Mouse (Mus musculus) kidney, adult 9 months (tissue): Measurements from ENCODE around the gene Tmem45b.
"Not testable (repeated sequence)": the region's sequence is repeated elsewhere in the genome, so short reads cannot be mapped to it uniquely, and the experiment has no call there.

Experiments
- DNase-seq: peaks from one replicate; pipeline ENCODE4 v3.0.0; 2022

Gene Tmem45b

DNA sequence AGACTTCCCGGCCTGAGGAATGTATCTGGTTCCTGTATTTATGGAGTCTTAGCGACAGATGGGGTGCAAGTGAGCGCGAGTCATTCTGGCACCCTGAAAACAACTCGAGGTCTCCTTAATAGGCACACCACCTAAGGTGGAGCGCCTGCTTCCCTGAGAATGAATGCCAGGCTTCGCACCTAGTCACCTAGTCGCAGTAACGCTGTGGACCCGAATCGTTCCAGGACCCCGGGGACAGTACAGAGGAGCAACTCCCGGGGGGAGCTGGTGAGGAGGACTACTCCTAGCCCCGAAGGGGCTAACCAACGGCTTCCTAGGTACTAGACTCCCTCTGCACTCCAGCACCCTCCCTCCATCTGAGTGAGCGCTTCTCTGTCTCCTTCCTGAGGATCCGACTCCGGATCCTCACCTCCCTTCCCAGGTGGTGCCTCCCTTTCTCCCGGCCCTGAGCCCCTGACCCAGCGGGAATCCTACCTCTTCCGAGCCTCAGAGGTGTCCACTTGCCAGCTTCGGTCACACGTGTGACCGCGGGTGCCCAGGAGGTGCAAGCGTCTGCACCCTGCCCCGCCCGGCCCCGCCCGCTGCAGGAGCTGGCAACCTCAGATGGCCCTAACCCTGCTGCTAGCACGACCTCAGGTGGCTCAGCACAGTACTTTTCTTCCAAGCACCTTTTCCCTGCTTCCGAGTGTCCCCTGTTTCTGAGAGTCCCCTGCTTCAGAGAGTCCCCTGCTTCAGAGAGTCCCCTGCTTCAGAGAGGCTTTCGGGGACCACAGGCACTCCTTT is at the start of gene Tmem45b:
Gene Tmem45b, minus strand, starts transcription at position 771 of the 783 bp plus-strand sequence.
- DNase-seq, result peak; percentile 40

DNA sequence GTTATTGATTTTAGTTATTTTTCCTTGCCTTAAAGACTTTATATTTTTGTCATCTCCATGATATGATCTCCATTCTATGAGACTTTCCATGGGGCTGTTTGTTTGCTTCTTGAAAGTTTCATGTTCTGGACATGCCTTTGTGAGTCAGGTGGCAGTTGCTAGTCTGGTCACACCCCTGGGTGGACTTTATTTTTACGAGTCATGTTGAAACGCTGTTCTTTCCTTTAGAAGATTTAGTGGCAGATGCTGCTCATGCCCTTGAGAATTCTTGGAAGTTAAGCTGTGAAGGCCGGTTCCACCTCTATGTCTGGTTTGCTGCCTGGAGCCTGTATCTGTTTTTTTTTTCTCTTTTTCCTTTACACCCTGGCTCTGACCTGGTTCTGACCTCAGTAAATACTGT is 43.9 kb upstream of the Tmem45b start:
- no peak for DNase-seq

DNA sequence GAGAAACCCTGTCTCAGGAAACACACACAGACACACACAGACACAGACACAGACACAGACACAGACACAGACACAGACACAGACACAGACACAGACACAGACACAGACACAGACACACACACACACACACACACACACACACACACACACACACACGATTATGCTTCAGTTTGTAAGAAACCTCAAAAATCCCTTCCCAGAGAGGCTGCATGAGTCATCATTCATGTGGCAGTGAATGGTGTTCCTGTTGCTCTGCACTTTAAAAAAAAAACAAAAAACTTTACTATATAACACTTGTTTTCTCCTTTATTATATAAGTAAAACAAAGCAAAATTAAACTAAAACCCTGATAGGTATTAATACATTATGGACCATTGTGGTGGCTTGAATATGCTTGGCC is 37.0 kb upstream of the Tmem45b start:
- DNase-seq, result not testable (repeated sequence)

DNA sequence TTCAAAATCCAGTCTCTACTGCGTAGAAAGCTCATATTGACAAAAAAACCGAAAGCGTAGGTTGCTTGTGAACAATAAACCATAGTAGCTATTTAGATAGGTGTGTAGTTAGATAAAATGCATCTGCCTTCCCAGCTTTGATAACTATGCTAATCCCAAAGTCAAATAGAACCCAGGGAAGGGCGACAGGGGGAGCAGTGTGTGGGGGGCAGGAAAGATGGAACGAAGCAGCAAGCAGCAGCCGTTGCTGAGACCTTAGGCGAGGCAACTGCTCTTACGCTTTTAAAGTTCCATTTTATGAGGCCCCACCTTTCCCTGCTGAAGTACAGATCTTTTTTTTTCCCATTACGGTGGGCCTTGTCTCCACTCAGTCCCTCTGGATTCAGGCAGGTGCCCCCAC is 1.1 kb downstream of the Tmem45b start:
- DNase-seq, result no peak

DNA sequence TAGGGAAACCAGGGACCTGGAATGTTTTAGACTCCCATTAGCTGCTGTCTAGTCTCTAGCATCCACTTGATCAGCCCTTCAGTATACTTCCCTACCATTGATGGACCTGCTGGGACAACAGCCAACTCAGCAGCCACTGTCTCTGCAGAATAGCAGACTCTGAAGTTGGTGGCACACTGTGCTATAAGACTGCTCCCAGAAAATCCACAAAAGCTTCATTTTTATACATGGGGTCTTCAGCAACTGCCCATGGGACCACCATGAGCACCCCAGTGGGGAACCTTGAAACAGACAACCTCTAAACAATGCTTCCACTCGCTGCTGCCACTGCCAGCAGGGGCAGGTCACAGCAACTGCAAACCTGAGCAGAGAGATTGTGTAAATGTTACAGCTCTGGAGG is 9.9 kb downstream of the Tmem45b start:
- no peak for DNase-seq

DNA sequence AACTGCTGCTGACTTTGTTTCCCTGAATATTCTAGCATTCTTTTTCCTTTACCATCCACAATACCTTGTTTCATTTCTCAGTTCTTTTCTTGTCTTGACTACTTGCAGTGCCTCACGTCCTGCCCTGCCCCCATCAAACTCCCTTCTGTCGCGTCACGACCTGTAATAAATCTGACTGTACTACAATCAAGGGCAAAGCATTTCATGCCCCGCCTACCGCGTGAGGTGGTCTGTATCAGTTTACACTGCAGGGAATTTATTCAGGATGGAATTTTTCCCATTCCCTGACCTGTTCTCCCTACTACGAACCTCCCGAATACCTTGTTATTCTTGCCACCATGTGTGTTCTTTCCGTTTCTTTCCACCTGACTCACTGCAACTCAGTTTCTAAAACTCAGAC is 12.1 kb downstream of the Tmem45b start:
- no peak for DNase-seq

DNA sequence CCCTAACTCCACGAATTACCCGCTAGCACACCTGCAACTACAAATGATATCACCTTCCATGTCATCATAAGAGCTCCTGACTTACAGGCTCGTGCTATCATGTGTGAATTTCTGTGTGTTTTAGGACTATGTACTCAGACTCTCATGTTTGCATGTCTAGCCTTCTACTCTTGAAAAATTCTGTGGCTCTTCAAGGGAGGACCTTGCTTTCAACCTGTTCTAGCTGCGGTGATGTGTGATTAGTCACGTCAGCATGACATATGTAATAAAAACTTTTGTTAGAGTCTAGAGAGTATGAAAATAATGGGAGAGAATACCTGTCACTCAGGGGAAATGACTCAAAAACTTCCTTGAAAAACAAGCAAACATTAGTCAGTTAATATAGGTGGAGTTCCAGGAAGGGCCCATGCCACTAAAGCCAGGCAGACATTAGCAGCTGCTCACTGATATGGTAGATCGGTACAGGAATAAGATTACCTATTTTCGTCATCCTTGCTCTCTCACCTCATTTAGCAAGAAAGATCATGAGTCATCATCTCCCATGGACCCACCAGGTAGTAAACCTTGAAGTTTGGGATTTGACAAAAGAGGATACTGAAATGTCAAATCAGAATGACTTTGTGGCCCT is 15.0 kb downstream of the Tmem45b start:
- DNase-seq, result no peak

DNA sequence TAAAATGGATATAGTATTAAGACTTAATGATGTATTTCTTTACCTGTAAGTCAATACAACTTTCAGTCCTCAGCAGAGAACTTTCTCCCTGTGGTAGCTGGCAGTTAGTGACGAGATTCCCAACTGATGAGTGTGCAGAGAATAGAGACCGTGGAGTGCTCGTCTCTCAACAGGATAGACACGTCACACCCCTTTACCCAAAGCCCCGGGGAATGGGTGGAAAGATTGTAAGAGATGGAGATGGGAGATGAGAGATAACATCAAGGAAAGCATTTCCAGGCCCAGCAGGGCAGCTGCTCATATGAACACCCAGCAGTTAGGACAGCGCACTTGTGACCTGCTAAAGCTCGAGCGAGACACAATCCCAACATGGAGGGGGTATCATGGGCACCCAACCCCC is 20.0 kb downstream of the Tmem45b start:
- DNase-seq, result no peak

DNA sequence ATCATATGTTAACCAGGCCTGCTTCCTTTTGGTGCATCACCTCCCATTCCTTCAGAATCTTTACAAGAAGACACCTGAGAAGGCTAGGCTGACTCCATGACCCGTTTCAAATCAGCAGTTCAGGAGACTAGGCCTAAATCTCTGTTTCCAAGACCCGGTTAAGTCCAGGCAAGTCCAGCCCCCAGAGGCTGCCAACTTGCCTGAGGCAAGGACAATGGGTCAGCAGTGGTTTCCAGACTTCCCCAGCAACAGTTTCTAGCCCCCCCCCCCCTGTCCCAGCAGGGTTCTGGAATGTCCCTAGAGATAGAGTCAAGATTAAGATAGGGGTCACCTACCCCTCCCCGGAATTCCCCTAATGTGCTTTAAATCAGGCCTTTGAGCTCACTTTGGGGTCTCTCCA is 22.8 kb downstream of the Tmem45b start:
- no peak for DNase-seq

DNA sequence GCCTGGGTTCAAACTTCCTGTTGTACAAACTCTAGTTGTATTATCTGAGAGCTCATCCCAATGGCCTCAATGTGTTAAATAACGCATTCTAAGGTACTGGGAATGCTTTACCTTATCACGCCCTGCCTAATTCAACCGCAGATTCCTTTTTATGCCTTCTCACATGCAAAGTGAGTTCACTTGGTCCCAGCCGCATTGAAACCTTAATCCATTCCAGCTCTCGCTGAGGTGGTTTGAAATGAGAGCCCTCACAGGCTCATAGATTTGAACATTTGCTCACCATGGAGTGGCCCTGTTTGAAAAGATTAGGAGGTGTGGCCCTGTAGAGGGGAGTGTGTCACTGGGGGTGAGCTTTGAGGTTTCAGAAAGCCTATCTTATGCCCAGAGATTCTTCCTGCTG is 23.9 kb downstream of the Tmem45b start:
- no peak for DNase-seq

DNA sequence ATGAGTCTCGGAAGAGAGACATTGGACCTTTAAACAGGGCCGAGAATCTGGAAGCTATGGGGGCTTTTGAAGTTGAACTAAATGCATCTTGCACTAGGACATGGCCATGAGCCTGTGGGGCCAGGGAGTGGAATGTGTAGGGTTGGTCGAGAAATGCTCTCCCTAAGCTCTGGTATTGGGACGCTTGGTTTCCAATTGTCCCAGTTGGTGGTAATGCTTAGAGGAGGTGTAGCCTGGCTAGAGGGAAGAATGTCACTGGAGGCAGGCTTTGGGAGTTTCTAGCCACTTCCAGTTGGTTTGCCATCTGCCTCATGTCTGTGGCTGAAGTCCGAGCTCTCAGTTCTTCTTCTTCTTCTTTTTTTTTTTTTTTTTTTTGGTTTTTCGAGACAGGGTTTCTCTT is 24.9 kb downstream of the Tmem45b start:
- DNase-seq, result no peak

DNA sequence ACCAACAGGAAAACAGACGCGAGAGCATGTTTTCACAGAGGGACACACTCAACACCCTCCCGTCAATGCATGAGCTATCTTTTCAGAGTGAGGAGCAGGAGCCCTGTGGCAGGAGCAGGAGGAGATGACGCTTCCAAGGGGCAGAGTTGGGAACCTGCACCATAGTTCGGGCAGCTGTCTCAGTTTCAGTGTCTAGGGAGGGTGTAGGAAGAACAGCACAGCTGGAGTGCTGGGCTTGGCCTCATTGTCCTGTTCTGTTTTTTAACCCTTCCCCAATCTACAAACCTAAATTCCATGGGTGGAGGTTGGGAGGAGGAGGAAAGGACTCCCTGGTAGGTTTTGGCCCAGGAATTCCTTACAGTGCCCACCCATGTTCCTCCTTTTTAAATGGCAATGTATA is 25.4 kb downstream of the Tmem45b start:
- DNase-seq, result no peak

DNA sequence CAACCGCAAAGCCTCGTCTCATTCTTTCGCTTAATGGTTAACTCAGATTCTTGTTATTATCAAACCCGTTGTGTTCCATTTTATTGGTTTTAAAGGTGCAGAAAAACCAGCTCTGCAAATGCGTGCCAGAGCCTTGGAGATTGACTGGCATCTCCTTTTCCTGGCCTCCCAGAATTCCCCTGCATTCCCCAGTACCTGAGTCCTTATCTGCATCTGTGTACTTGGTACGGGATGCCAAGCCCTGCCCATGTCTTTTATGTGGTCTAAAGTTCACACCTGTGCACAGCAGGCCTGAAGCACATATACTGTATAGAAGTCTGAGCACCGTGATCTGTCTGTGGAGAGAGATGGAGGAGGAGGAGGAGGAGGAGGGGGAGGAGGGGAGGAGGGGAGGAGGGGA is 26.4 kb downstream of the Tmem45b start:
- peak; percentile 81 for DNase-seq

DNA sequence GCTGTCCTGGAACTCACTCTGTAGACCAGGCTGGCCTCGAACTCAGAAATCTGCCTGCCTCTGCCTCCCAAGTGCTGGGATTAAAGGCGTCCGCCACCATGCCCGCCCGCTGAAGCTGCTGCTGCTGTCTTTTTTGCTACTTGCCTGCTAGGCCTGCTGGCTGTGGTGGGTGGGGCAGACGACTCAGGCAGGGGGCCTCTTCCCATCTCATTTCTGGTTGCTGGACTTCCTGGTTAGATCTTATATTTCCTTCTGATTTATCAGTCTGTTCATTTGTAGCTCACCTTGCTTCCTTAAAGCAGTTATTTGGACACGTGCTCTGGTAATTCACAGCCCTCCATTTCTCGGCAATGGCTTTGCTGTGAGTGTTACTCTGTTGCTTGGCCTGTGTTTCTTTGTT is 28.8 kb downstream of the Tmem45b start:
- DNase-seq, result no peak

DNA sequence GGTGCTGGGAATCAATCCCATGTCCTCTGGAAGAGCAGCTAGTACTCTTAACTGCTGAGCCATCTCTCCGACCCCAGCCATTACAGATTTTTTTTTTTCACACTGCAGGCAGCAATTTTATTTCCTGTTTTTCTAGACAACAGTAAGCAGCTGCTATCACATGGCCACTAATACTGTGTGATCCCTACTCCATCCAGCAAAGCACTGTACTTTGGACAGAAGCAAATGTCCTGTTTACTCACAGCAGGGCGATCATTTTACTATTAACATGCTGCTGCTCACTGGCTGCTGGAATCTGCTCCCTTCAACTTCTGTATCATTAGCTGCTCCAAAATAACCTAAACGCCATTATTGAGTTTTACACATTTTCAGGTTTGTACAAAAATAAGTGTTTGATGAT is 30.8 kb downstream of the Tmem45b start:
- peak; percentile 66 for DNase-seq

DNA sequence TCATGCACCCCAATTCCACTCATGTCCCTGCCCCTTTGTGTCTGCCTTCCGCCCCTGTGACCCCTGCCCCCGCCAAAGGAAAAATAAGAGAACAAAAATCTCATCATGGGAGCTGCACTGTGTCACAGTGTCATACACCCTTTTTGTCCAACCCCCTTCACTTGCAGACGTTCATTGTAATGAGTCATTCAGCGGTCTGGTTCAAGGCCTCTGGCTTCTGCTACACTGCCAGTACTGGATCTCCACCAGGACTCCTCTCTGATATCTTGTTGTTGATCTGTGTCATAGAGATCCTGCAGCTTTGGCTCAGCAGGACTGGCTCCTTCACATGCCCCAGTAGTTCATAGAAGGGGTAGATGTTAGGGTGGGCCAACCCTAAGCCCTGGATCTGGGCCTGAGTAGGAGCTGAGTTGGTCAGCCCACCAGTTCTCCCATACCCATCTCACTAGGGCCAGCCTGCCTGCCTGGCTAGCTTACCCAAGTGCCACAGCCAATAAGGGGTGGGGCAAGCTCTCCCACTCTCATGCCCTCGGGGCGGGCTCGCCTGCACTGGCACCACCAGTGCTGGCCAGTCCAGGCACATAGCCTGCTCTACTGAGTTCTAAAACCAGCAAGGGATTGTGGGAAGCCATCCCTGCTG is 31.8 kb downstream of the Tmem45b start:
- peak; percentile 43 for DNase-seq

DNA sequence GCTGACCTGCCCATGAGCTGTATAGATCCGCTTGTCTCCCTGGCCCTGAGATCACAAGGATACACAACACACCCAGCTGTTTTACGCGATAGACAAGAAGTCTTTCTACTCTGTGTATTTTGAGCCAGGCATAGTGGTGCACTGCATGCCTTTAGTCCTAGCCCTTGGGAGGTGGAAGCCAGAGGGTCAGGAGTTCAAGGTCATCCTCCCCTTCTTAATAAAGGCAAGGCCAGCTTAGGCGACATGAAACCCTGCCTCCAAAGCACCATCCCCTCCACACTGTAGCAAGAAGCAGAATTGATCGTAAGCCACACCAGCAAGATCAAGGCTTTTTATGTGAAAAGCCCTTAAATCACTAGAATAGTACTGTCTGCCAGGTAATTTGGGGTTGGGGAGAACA is 32.5 kb downstream of the Tmem45b start:
- DNase-seq, result no peak

DNA sequence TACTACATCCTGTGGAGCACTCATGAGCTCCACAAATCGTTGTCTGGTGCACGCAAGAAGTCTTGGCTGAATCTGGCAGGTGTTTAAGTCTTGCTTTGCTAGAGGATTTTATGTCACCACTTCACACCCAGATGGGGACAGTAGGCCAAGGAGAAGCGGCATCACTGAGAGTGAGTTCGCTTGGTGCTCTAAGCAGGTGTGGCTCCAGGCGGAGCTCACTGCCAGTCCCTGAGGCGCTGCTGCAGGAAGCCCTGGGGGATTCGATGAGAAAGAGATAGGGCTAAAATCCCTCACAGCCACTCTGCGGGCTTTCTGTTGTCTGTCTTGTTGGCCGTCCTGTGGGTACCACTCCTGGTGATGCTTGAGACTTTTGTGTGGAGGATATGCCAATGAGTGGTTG is 34.3 kb downstream of the Tmem45b start:
- no peak for DNase-seq

DNA sequence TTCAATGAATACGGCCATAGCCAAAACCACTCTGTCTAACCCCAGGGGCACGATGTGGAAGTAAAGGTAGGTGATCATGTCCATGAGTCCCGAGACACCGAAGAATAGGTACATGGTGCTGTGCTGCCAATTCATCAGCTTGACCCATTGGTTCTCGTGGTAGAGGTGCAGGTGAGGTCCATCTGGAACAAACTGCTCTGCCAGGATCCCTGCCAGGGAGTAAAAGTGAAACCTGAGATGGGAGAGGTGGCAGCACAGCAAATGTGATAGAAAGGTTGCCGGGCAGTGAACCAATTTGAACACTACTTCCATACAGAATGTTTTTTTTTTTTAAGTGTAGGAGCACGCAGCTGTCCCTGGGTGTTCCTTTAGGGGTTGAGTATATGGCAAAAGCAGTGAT is 35.3 kb downstream of the Tmem45b start:
- DNase-seq, result peak; percentile 34

DNA sequence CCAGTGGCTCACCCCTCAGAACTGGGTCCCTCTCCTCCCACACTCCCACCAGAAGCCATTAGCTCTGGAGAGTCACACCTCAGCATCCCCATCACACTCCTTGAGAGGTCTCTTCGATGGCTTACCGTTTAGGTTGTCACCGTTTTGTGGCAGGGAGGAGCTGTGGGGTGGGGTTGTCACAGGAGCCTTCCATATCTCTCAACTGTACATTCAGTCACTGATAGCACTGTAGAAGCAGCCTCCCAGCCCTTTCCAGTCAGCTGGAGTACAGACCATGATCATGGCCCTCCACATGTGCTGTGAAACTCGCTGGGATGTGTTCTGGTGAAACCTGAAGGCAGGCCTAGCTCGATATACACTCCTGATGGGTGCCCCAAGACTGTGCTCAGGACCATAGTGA is 42.1 kb downstream of the Tmem45b start:
- DNase-seq, result no peak

DNA sequence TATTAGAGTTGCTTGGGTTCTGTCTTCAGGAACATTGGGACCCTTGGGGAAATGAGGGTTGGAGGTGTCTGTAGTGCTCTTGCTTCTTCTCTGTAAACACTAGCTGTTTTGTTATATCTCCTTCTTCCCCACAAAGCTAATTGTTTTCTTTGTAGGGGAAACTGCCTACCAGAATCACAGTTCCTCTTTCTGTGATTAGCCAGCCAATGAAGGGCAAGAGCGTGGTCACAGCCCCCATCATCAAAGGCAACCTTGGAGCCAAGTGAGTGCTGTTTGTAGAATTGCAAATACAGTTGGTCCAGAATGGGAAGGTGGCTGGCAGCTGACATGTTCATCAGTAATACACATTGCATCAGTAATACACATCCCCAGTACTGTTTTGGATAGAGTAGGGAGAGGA is 45.4 kb downstream of the Tmem45b start:
- no peak for DNase-seq

DNA sequence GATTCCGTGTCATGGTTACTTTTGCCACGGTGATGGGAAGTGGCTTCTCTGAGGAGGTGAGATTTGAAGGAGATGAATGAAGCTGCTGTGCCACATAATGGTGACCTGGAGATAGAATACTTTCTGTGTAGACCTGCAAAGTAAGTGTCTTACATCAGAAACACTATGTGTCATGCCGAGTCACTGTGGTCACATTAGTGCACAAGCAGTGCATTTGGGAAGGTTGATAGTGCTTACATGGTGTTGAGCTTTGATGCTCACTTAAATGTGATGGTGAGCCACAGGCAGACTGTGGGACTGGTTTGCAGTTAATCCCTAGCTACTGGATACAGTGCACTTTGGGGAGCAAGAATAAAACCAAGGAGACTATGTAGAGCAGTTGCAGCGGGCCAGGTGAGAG is 52.1 kb downstream of the Tmem45b start:
- DNase-seq, result no peak

DNA sequence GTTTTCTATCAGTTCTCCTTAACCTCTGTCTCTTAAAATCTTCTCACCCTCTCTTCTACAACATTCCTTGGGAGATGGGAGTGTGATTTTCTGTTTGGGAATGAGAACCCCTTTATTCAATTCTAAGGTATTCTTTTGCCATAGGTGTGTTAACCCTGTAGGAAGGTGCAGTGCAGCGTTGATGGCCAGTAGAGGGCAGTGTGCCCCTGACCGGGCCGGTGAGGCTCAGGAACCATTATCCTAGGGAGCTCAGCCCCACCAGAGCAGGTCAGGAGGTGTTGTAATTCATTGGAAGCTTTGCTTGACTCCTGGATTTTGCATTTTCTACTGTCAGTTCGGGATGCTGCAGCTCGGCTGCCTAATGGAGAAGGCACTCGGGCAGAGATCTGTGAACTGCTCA is 59.0 kb downstream of the Tmem45b start:
- DNase-seq, result peak; percentile 66

DNA sequence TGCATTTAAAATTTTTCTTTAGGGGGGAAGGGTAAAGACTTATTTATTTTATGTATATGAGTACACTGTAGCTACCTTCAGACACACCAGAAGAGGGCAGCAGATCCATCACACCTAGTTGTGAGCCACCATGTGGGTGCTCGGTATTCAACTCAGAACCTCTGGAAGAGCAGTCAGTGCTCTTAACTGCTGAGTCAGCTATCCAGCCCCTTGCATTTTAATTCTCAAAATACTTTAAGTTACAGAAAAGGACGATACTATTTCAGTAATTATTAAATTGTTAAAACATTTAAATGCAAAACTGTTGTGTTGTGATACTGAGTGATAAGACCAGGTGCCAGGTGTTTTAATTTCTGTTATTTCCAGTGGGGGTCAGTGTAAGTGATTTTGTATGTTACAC is 60.0 kb downstream of the Tmem45b start:
- DNase-seq, result no peak
